Mouse (Mus musculus): Measurements from ENCODE around the gene E2f6. TPM values are rescaled to one million over a fixed set of nuclear protein-coding genes. Genes with fewer than 3 reads are reported as not detected.
A peak's percentile ranks its signal among the peaks of the same experiment; 100 is the strongest.

Gene E2f6
- total and polyA plus RNA-seq, 3 experiments = 9.3 to 36.1 (median 20.0) TPM

DNA sequence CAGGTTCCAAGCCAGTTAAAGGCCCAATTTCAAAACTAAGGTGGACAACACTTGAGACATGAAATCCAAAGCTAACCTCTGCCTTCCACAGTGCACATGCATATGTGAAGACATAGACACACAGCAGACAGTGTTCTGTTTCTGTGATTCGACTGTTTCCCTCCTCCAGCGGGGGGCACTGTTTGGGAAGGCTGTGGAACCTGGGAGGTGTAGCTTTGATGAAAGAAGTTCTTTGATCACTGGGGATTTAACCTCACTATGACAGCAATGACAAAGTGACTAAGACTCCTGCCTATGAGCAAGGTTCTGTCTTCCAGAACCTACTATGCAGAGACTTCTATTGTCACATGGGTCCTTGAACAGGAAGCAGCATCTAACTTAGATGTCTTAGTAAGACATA lies 19.0 kb downstream of the E2f6 start:
- Histone ChIP-seq H3K27me3 (replicated peaks) (no peaks in the 10 kb centered on the region), H3K27ac (ENCODE audit: insufficient read depth, low read depth) (no peak overlapping the region), H3K79me2 (replicated peaks; ENCODE audit: control insufficient read depth, extremely low read depth, insufficient read depth, poor library complexity, severe bottlenecking) (no peaks in the 10 kb centered on the region), H3K4me1 (ENCODE audit: control insufficient read depth in 1 of 2, insufficient read depth in 2 of 2) (peaks cover 0 to 21% of the 10 kb centered on the region in 2 experiments; a peak in 3 of 4 replicates), H3K9me3 (replicated peaks; ENCODE audit: low read length) (no peaks in the 10 kb centered on the region), H3K4me2 (ENCODE audit: insufficient read depth, low read depth, poor library complexity, severe bottlenecking) (no peak overlapping the region), H3K36me3 (replicated peaks in 1 of 2; ENCODE audit: control insufficient read depth in 1 of 2, insufficient read depth in 1 of 2, low read length in 1 of 2) (peaks cover 11 to 26% of the 10 kb centered on the region in 2 experiments), H3K4me3 (replicated peaks in 1 of 3; ENCODE audit: low read depth in 2 of 3, low read length in 2 of 3, poor library complexity in 1 of 3) (no peak overlapping the region), H3K9ac (ENCODE audit: insufficient read depth, low read depth) (no peak overlapping the region)
- dilution Hi-C loops (cut with MboI; ENCODE audit: extremely low pct_ligation_motif_present, extremely low pct_unique_long_range_greater_than_20kb, low sequenced_read_pairs) = no loop called here
- DNase-seq (ENCODE audit: extremely low read depth) = peak; percentile 39
- TF ChIP-seq CHD1 (IDR thresholded peaks at IDR 0.05; ENCODE audit: low read depth, low read length) = no peak
- no peak for TF ChIP-seq MYC (IDR thresholded peaks at IDR 0.05; ENCODE audit: low read depth, low read length)
- TF ChIP-seq HCFC1 (IDR thresholded peaks at IDR 0.05; ENCODE audit: low read depth, low read length) = no peak
- no peak for TF ChIP-seq USF2 (conservative IDR thresholded peaks at IDR 0.05; ENCODE audit: low read depth, low read length)
- TF ChIP-seq ETS1 (conservative IDR thresholded peaks at IDR 0.05; ENCODE audit: low read depth, low read length) = no peak
- peak; percentile 48; the same call in 1 of the 2 replicates for TF ChIP-seq IRF4 (IDR thresholded peaks at IDR 0.05; ENCODE audit: low read depth, low read length)
- no peak for TF ChIP-seq MXI1 (IDR thresholded peaks at IDR 0.05; ENCODE audit: low read depth, low read length)
- no peak for TF ChIP-seq RCOR1 (conservative IDR thresholded peaks at IDR 0.05; ENCODE audit: low read depth, low read length)
- TF ChIP-seq ELF1 (IDR thresholded peaks at IDR 0.05; ENCODE audit: low read depth, low read length) = no peak
- no peak for TF ChIP-seq GABPA (IDR thresholded peaks at IDR 0.05; ENCODE audit: insufficient replicate concordance, low read depth, low read length)
- TF ChIP-seq RAD21 (IDR thresholded peaks at IDR 0.05; ENCODE audit: low read depth, low read length) = peak; percentile 72
- TF ChIP-seq POLR2A (IDR thresholded peaks at IDR 0.05; ENCODE audit: low read depth, low read length) = no peak
- TF ChIP-seq SMC3 (IDR thresholded peaks at IDR 0.05; ENCODE audit: low read depth, low read length) = peak; percentile 81
- TF ChIP-seq MAX (IDR thresholded peaks at IDR 0.05; ENCODE audit: low read length) = no peak
- TF ChIP-seq CTCF (conservative IDR thresholded peaks at IDR 0.05 in 1 of 2, IDR thresholded peaks at IDR 0.05 in 1 of 2; ENCODE audit: low read depth in 2 of 2, low read length in 2 of 2) = peak; percentile 27 to 68; a peak in 3 of 4 replicates
- TF ChIP-seq MEF2A (IDR thresholded peaks at IDR 0.05; ENCODE audit: borderline replicate concordance, low read depth, low read length) = peak; percentile 37; the same call in 1 of the 2 replicates
- 0 out of 2 replicates have a peak, but pooled peaks have one; percentile 1 for TF ChIP-seq ZC3H11A (IDR thresholded peaks at IDR 0.05; ENCODE audit: low read depth, low read length)
- in situ Hi-C loops (cut with MboI; ENCODE audit: low pct_ligation_motif_present, low pct_unique_long_range_greater_than_20kb, low sequenced_read_pairs) = no loop called here

DNA sequence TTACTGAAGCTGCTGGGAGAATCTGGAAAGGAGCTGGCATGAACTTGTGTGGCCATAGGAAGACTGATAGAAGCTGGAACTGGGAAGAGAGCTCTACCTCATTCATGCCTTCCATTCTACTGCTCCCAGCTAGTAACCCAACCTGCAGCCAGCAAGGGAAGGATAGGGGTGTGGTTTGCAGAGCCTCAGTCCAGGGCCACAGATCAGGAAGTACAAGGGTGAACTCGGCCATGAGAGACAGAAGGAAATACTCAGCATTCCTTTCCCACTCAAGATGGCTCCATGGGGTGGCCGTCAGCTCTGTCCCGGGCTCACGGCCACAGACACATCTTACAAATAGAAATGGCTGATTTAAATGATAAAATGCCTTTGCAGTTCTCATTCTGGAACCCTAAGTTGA lies 20.3 kb downstream of the E2f6 start:
- no peak for DNase-seq (ENCODE audit: extremely low read depth)
- Histone ChIP-seq H3K27me3 (replicated peaks) (no peaks in the 10 kb centered on the region), H3K36me3 (replicated peaks in 1 of 2; ENCODE audit: control insufficient read depth in 1 of 2, insufficient read depth in 1 of 2, low read length in 1 of 2) (peaks cover 8 to 16% of the 10 kb centered on the region in 2 experiments), H3K9me3 (replicated peaks; ENCODE audit: low read length) (no peaks in the 10 kb centered on the region), H3K9ac (ENCODE audit: insufficient read depth, low read depth) (no peak overlapping the region), H3K27ac (ENCODE audit: insufficient read depth, low read depth) (no peak overlapping the region), H3K4me1 (ENCODE audit: control insufficient read depth in 1 of 2, insufficient read depth in 2 of 2) (peaks cover 0 to 29% of the 10 kb centered on the region in 2 experiments; a peak in 3 of 4 replicates), H3K4me3 (replicated peaks in 1 of 3; ENCODE audit: low read depth in 2 of 3, low read length in 2 of 3, poor library complexity in 1 of 3) (no peak overlapping the region), H3K4me2 (ENCODE audit: insufficient read depth, low read depth, poor library complexity, severe bottlenecking) (no peak overlapping the region), H3K79me2 (replicated peaks; ENCODE audit: control insufficient read depth, extremely low read depth, insufficient read depth, poor library complexity, severe bottlenecking) (no peaks in the 10 kb centered on the region)
- dilution Hi-C loops (cut with MboI; ENCODE audit: extremely low pct_ligation_motif_present, extremely low pct_unique_long_range_greater_than_20kb, low sequenced_read_pairs) (no loop called here), in situ Hi-C loops (cut with MboI; ENCODE audit: low pct_ligation_motif_present, low pct_unique_long_range_greater_than_20kb, low sequenced_read_pairs) (no loop called here)
- TF ChIP-seq RCOR1 (conservative IDR thresholded peaks at IDR 0.05; ENCODE audit: low read depth, low read length) (no peak), POLR2A (IDR thresholded peaks at IDR 0.05; ENCODE audit: low read depth, low read length) (no peak), USF1 (IDR thresholded peaks at IDR 0.05; ENCODE audit: low read depth, low read length) (no peak), ZKSCAN1 (IDR thresholded peaks at IDR 0.05; ENCODE audit: borderline replicate concordance, low read depth, low read length) (no peak), JUND (conservative IDR thresholded peaks at IDR 0.05; ENCODE audit: low read depth, low read length) (no peak), PAX5 (IDR thresholded peaks at IDR 0.05; ENCODE audit: low read length) (no peak)
